12 mouse cellular contexts compared by ENCODE assay signal in the genomic region with DNA sequence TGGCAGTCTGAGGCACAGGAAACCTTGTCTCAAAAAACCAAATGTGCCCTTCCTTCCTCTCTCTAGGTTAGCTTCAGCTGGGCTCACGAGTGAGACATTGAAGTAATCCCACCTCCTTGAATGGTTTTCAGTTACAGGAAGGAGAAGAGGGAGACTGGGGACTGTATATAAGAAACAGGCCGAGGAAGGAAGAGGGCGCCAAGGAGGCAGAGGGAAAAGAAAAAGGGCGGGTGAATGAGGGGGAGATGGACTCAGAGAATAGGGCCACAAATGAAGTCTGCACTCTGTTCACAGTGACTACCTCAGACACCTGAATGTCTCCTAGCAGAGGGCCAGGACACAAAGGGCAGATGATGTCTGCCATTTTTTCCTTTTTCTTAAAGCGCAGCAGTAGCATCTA.
DNase-seq lines count a peak whose midpoint lies in the region; ATAC-seq lines count a peak whose summit lies in the region.
"Had no signal": no experiment of that assay in that cellular context is flagged by ENCODE, and none has a peak within 500 bp of the region (broad histone marks: within the 10 kb centered on the region; RNA-seq: fewer than 3 reads in every experiment).

No protein-coding gene starts in this region.

- H3K4me1 ChIP-seq in hindbrain, embryonic 10.5 days (replicated peaks): peaks cover 58% of the 10 kb centered on the region
- peaks cover 59% of the 10 kb centered on the region for H3K4me1 ChIP-seq in midbrain, embryonic 12.5 days

- no peaks in the 10 kb centered on the region for H3K27me3 ChIP-seq in hindbrain, embryonic 10.5 days (ENCODE audit: insufficient read depth, poor library complexity, severe bottlenecking)
- H3K27me3 ChIP-seq in midbrain, embryonic 12.5 days: no peaks in the 10 kb centered on the region

- peak; percentile 48 for ATAC-seq in midbrain, embryonic 12.5 days (ENCODE audit: low FRiP score, low read depth)

- peak overlapping the region; percentile 23; the same call in 1 of the 2 replicates for H3K4me3 ChIP-seq in hindbrain, embryonic 10.5 days
- H3K4me3 ChIP-seq in midbrain, embryonic 12.5 days: no peak overlapping the region

- WGBS in hindbrain, embryonic 10.5 days: 7% methylated on average over 5 of the region's 5 CpGs
- WGBS in midbrain, embryonic 12.5 days: 7% methylated on average over 5 of the region's 5 CpGs

- DNase-seq in ES-CJ7 (ENCODE audit: low read depth, low spot score): peak; percentile 26
- DNase-seq in embryo, embryonic 11 days: peak; percentile 57
- no peak for DNase-seq in hindbrain, embryonic 10.5 days (ENCODE audit: low spot score)
- DNase-seq in frontal cortex, postnatal 25 days (ENCODE audit: low spot score in 2 of 2): no peak
- no peak for DNase-seq in spleen, adult 18-20 months
- no peak for DNase-seq in kidney, adult 11 months
- DNase-seq: cerebellum, postnatal 36 days; gastrocnemius, postnatal 10 days; heart, postnatal 36 days; lung, adult 2 months; thymus, postnatal 25 days had no signal

- peak overlapping the region; percentile 87 for H3K27ac ChIP-seq in hindbrain, embryonic 10.5 days
- peak overlapping the region; percentile 92 for H3K27ac ChIP-seq in midbrain, embryonic 12.5 days (replicated peaks)

- peak overlapping the region; percentile 31; the same call in 1 of the 2 replicates for H3K9ac ChIP-seq in midbrain, embryonic 12.5 days (replicated peaks)

- no peaks in the 10 kb centered on the region for H3K9me3 ChIP-seq in hindbrain, embryonic 10.5 days
- no peaks in the 10 kb centered on the region for H3K9me3 ChIP-seq in midbrain, embryonic 12.5 days

- H3K4me2 ChIP-seq in midbrain, embryonic 12.5 days (replicated peaks): peak overlapping the region; percentile 34

- no peaks in the 10 kb centered on the region for H3K36me3 ChIP-seq in hindbrain, embryonic 10.5 days
- H3K36me3 ChIP-seq in midbrain, embryonic 12.5 days: no peaks in the 10 kb centered on the region

Comparison
In these comparisons a context has a peak if more than half of its experiments do, and no peak if none do; other contexts are left out.
1. DNase-seq: peak in ES-CJ7 (single experiment) and embryo, embryonic 11 days (single experiment); none in hindbrain, embryonic 10.5 days (single experiment), frontal cortex, postnatal 25 days (0 of 2), spleen, adult 18-20 months (0 of 2) and kidney, adult 11 months (single experiment).